Mouse (Mus musculus) kidney, adult 2 months (tissue): Measurements from ENCODE around the gene Ndufs2.

Experiments used
- CTCF ChIP-seq: fragments of 200-500 bp; conservative IDR thresholded peaks from 2 replicates; pipeline ENCODE4 v1.5.1; 2011; ENCODE audit warnings: low read depth, mild to moderate bottlenecking, control low read depth, low read length, moderate library complexity, mixed read lengths; ENCODE audit not compliant: insufficient read depth, insufficient read length
- POLR2A ChIP-seq: fragments of 200-500 bp; IDR thresholded peaks from one replicate; pipeline ENCODE4 v1.6.1; 2011; ENCODE audit warnings: low read depth, low read length, control low read depth

DNA sequence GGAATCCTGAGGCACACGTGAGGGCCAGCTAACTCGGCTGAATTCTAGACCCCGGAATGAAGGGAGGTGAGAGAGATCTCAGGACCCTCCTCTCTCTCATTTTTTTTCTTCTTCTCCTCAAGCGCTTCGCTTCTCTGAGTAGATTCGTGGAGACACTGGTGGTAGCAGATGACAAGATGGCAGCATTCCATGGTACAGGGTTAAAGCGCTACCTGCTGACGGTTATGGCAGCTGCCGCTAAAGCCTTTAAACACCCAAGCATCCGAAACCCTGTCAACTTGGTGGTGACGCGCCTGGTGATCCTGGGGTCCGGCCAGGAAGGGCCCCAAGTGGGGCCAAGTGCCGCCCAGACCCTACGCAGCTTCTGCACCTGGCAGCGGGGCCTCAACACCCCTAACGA, 1.2 kb upstream of the Ndufs2 start:
- no peak for TF ChIP-seq CTCF
- TF ChIP-seq POLR2A: no peak
